Mouse (Mus musculus) c-Kit-positive CD71-positive TER-119-positive erythroid progenitor cells, embryonic 14.5 days (primary cell): ENCODE measurements around the gene March10.

Experiments
- DNase-seq: peaks from one replicate; pipeline ENCODE4 v3.0.0-alpha.2; 2013; ENCODE audit warnings: low spot score

March10 gene

GRCm38 (mm10) chr11:105456497-105456907 lies at the start of gene March10:
Gene March10, minus strand, starts transcription at chr11:105456735.
- DNase-seq: no peak

- DNase-seq: no peak
Observed at GRCm38 (mm10) chr11:105506322-105506721, 49.8 kb upstream of the March10 start.

- DNase-seq: no peak
Observed at GRCm38 (mm10) chr11:105505038-105505437, 48.5 kb upstream of the March10 start.

- DNase-seq: no peak
Observed at GRCm38 (mm10) chr11:105502311-105502710, 45.8 kb upstream of the March10 start.

- DNase-seq: no peak
Observed at GRCm38 (mm10) chr11:105497505-105497904, 41.0 kb upstream of the March10 start.

- DNase-seq: no peak
Observed at GRCm38 (mm10) chr11:105496665-105497064, 40.1 kb upstream of the March10 start.

GRCm38 (mm10) chr11:105495591-105496270 lies 39.2 kb upstream of the March10 start:
- no peak for DNase-seq

- DNase-seq: no peak
Observed at GRCm38 (mm10) chr11:105494786-105495369, 38.3 kb upstream of the March10 start.

GRCm38 (mm10) chr11:105492392-105492791 lies 35.9 kb upstream of the March10 start:
- DNase-seq: no peak

GRCm38 (mm10) chr11:105490971-105491370 lies 34.4 kb upstream of the March10 start:
- no peak for DNase-seq

- no peak for DNase-seq
Observed at GRCm38 (mm10) chr11:105485412-105485811, 28.9 kb upstream of the March10 start.

- no peak for DNase-seq
Observed at GRCm38 (mm10) chr11:105484993-105485392, 28.5 kb upstream of the March10 start.

GRCm38 (mm10) chr11:105482747-105483146 lies 26.2 kb upstream of the March10 start:
- DNase-seq: no peak

GRCm38 (mm10) chr11:105474746-105475145 lies 18.2 kb upstream of the March10 start:
- no peak for DNase-seq

- no peak for DNase-seq
Observed at GRCm38 (mm10) chr11:105474352-105474736, 17.8 kb upstream of the March10 start.

GRCm38 (mm10) chr11:105473716-105474351 lies 17.3 kb upstream of the March10 start:
- no peak for DNase-seq

- DNase-seq: no peak
Observed at GRCm38 (mm10) chr11:105472610-105473009, 16.1 kb upstream of the March10 start.

GRCm38 (mm10) chr11:105470896-105471295 lies 14.4 kb upstream of the March10 start:
- no peak for DNase-seq

GRCm38 (mm10) chr11:105469561-105469960 lies 13.0 kb upstream of the March10 start:
- DNase-seq: no peak

GRCm38 (mm10) chr11:105469091-105469507 lies 12.6 kb upstream of the March10 start:
- no peak for DNase-seq

GRCm38 (mm10) chr11:105468436-105468835 lies 11.9 kb upstream of the March10 start:
- DNase-seq: no peak

GRCm38 (mm10) chr11:105467816-105468215 lies 11.3 kb upstream of the March10 start:
- DNase-seq: no peak

GRCm38 (mm10) chr11:105467266-105467665 lies 10.7 kb upstream of the March10 start:
- DNase-seq: no peak
